Mouse (Mus musculus) heart, embryonic 14.5 days (tissue): ENCODE data around the gene Pth. TPM values are rescaled to one million over a fixed set of nuclear protein-coding genes. Genes with fewer than 3 reads are reported as not detected.
A peak's percentile ranks its signal among the peaks of the same experiment; 100 is the strongest.

Experiments
- ATAC-seq: fragments of 200-750 bp; cut with Nextera tagmentation; 2 replicates; pipeline ENCODE4 v1.8.0; 2017; ENCODE audit warnings: low read depth, moderate TSS enrichment; ENCODE audit not compliant: insufficient number of reproducible peaks, insufficient read depth, low FRiP score
- H3K27ac ChIP-seq, 2 experiments: fragments of 200-500 bp in 1 of 2; fragments of 300-500 bp in 1 of 2; sonication (generic) in 1 of 2; replicated peaks in 1 of 2; 2 replicates each; pipeline ENCODE4 v1.5.1; 2012 to 2014; ENCODE audit warnings: low read depth in 2 of 2, low read length in 2 of 2, control low read depth in 1 of 2, mild to moderate bottlenecking in 1 of 2, mixed read lengths in 1 of 2; ENCODE audit not compliant: control insufficient read depth in 1 of 2, insufficient read depth in 1 of 2
- H3K27me3 ChIP-seq: fragments of 300-500 bp; sonication (generic); 2 replicates; pipeline ENCODE4 v1.6.1; 2014; ENCODE audit warnings: mild to moderate bottlenecking, low read length, control low read depth; ENCODE audit not compliant: control insufficient read depth, insufficient read depth
- H3K36me3 ChIP-seq: fragments of 300-500 bp; sonication (generic); 2 replicates; pipeline ENCODE4 v1.6.1; 2014; ENCODE audit warnings: mild to moderate bottlenecking, control low read depth, low read length, mixed read lengths; ENCODE audit not compliant: control insufficient read depth, insufficient read depth
- H3K4me1 ChIP-seq, 2 experiments: fragments of 200-500 bp in 1 of 2; fragments of 300-500 bp in 1 of 2; sonication (generic) in 1 of 2; 2 replicates each; pipeline ENCODE4 v1.6.1; 2012 to 2014; ENCODE audit warnings: low read length in 2 of 2, control low read depth in 1 of 2, mixed read lengths in 1 of 2; ENCODE audit not compliant: control insufficient read depth in 2 of 2, insufficient read depth in 2 of 2
- H3K4me2 ChIP-seq: fragments of 300-500 bp; sonication (generic); 2 replicates; pipeline ENCODE4 v1.6.1; 2014; ENCODE audit warnings: mild to moderate bottlenecking, low read length
- H3K4me3 ChIP-seq, 2 experiments: fragments of 200-500 bp in 1 of 2; fragments of 300-500 bp in 1 of 2; sonication (generic) in 1 of 2; 2 replicates each; pipeline ENCODE4 v1.5.1; 2012 to 2014; ENCODE audit warnings: low read length in 2 of 2, mild to moderate bottlenecking in 2 of 2, control low read depth in 1 of 2, low read depth in 1 of 2, moderate library complexity in 1 of 2; ENCODE audit not compliant: control insufficient read depth in 1 of 2, insufficient read depth in 1 of 2
- H3K9ac ChIP-seq: fragments of 300-500 bp; sonication (generic); 2 replicates; pipeline ENCODE4 v1.6.1; 2014; ENCODE audit warnings: mild to moderate bottlenecking, low read length
- H3K9me3 ChIP-seq: fragments of 300-500 bp; sonication (generic); 2 replicates; pipeline ENCODE4 v1.6.1; 2016; ENCODE audit warnings: low read length, control low read depth; ENCODE audit not compliant: control insufficient read depth
- WGBS: fragments of 180-500 bp; shearing (Covaris S2); extraction: QIAGEN DNeasy Blood & Tissue Kit; methylation state at CpG from one replicate; pipeline ENCODE4 v1.1.7; 2014; 5-methylcytosine and 5-hydroxymethylcytosine counted together
- polyA plus RNA-seq: library from polyadenylated mRNA; unstranded; fragments of >200 nt; fragmentation: Nextera tagmentation; extraction: Ambion mirVana; gene quantifications from 2 replicates; pipeline ENCODE4 v1.2.1, GENCODE M21; 2014

Pth gene
- polyA plus RNA-seq, 1 experiment from 2014 or later = not detected

DNA sequence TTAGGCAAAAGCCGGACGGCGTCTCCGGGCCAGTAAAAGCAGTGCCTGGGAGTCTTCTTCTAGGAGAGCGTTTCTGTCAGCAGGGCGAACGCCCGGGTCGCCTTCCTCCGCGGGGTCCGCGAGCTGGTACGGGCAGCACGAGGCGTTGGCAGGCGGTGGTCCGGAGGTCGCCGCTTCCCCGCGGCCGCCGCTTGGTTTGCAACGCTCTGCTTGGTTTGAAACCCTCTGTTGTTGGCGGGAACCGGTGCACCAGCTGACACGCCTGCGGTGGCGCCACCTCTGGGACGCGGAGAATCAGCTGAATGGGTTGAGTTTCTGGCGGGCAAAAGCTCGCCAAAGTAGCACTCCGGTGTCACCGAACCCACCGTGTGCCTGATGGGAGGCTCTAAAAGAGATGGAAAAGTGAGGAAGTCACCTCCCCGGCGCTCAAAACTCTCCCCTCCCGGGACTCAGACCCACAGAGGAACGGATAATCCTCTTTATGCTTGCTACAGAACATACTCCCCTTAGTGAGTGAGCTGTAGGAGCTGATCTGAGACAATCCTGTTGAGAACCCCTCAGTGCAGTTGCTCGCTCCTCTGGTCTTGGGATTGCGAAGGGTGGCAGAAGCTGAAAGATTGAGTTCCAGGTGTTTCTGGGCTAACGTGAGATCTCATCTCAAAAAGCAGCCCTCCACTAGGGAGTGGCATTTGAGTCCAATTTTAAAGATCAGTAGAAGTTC, 18.6 kb downstream of the Pth start:
- Histone ChIP-seq H3K36me3 (0 out of 2 replicates have a peak, but pooled peaks cover 6% of the 10 kb centered on the region), H3K27me3 (no peaks in the 10 kb centered on the region), H3K9me3 (no peaks in the 10 kb centered on the region), H3K4me1 (peaks cover 2 to 8% of the 10 kb centered on the region in 2 experiments; a peak in 1 of 4 replicates), H3K27ac (peak overlapping the region; percentile 67 to 89), H3K4me3 (peak overlapping the region; percentile 77 to 79), H3K4me2 (peak overlapping the region; percentile 88), H3K9ac (peak overlapping the region; percentile 82)
- peak; percentile 62 for ATAC-seq
- WGBS = under 1% methylated on average over 44 of the region's 44 CpGs

DNA sequence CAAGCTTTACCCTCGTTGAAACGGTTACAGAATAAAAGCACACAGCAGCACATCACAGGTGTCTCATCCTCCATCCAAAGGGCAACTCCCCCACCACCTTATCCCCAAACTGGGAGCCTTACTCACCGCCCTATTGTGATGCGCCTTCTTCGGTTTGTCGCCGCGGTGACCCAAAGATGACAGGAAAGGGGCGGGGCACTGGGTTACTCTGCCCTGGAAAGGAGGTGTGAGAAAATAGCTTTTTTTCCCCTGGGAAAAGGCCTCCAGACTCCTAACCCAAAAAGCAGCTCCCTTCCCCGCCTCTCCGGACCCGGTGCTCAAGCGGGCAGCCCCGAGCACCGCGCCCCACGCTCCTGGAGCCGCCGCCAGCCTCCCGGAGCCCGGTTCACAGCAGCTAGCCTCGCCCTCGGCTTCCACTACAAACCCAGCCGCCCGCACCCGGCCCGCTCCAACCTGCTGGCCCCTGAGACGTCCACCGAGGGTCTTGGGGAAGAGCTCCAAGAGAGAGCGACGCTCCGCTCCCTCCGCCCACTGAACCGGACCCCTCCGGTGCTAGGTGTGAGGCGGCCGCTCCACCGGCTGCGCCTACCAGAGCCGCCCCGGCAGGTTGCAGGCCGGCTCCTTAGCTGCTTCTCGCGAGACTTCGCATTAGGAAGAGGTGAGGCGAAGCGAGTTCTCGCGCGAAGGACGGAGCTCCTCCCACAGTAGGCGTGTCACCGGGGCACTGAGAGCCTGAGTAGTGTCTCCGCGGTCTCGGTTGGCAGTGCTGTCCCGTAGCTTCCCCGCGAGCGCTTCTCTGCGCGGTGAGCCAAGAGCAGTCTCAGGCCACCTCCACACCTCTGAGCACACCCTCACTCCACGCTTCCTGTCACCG, 19.4 kb downstream of the Pth start, which contains the start of gene Btbd10:
TSS of gene Btbd10 (minus strand) at position 647 of the 874 bp plus-strand sequence.
- H3K4me3 ChIP-seq = peak within 1 kb of the TSS; percentile 77 to 79
- peak; percentile 98 for ATAC-seq
- H3K9me3 ChIP-seq = no peaks in the 10 kb centered on the region
- H3K27me3 ChIP-seq = no peaks in the 10 kb centered on the region
- WGBS = under 1% methylated on average over 61 of the region's 64 CpGs
- peak within 1 kb of the TSS; percentile 88 for H3K4me2 ChIP-seq
- H3K4me1 ChIP-seq = peaks cover 2 to 8% of the 10 kb centered on the region in 2 experiments; a peak in 1 of 4 replicates
- H3K27ac ChIP-seq = peak within 1 kb of the TSS; percentile 67 to 89
- H3K9ac ChIP-seq = peak within 1 kb of the TSS; percentile 82
- H3K36me3 ChIP-seq = peaks cover 6% of the 10 kb centered on the region; the same call in 1 of the 2 replicates

DNA sequence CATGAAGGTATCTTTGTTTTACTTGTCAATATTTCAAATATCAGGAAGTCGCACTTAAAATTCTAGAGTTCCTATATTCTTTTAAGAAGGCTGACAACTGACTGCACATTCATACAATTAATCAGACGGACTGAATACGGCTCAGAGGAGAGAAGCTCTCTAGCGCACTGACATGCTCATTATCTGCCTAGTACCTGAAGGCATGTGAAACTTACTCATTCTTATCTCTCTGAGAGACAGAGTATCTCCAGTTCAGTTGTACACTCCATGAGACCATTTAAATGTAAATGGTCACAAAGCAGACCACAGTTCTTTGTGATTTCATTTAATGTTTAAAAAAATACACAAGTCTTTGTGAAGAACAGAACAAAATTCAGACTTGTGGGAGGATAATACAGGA, 20.9 kb downstream of the Pth start:
- Histone ChIP-seq H3K27ac (no peak overlapping the region), H3K4me1 (peaks cover 2 to 8% of the 10 kb centered on the region in 2 experiments; a peak in 1 of 4 replicates), H3K4me3 (no peak overlapping the region), H3K36me3 (peaks cover 6% of the 10 kb centered on the region; the same call in 1 of the 2 replicates), H3K4me2 (no peak overlapping the region), H3K9ac (no peak overlapping the region), H3K9me3 (no peaks in the 10 kb centered on the region), H3K27me3 (no peaks in the 10 kb centered on the region)
- WGBS = 56% methylated on average over 4 of the region's 4 CpGs
- ATAC-seq = no peak

DNA sequence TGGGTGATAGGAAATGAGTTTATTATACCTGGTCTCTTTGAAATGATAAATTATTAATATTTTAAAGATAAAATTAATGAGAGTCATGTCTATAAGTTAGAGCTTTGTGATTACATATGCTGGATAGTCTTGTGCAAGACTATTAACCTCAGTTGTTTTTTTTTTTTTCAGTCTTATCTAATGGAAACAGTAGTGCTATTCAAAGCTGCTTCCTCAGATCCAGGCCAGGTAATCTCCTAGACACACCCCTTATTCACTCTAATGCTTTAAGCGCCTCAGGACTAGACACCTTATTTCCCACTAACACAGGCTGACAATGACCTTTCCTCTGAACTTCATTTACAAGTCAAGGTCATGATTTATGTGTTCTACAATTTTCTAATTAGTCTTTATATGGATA, 39.3 kb downstream of the Pth start:
- Histone ChIP-seq H3K9me3 (no peaks in the 10 kb centered on the region), H3K9ac (no peak overlapping the region), H3K27me3 (no peaks in the 10 kb centered on the region), H3K4me2 (no peak overlapping the region), H3K4me3 (no peak overlapping the region), H3K27ac (no peak overlapping the region), H3K4me1 (peaks cover 0 to 6% of the 10 kb centered on the region in 2 experiments; a peak in 1 of 4 replicates), H3K36me3 (no peaks in the 10 kb centered on the region)
- ATAC-seq = no peak
- WGBS = 70% methylated on average over 1 of the region's 1 CpGs

DNA sequence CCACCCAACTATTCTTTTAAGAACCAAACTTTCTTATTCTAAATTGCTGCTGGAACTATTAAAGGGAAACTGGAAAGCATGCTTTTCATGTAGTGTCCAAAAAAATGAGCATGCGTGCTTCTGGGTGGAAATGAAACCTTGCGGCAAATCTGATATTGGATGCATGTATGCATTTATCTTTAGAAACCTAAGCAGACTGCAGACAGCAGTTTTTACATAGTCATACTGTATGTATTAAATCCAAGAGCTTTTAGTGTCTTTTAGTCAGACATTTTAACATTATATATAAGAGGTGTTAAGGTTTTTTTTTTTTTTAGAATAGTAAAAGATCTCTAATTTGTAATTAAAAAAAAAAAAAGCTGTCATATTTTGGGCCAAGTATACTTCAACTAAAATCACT, 40.7 kb downstream of the Pth start:
- Histone ChIP-seq H3K9me3 (no peaks in the 10 kb centered on the region), H3K4me3 (no peak overlapping the region), H3K4me1 (peaks cover 0 to 6% of the 10 kb centered on the region in 2 experiments; a peak in 1 of 4 replicates), H3K36me3 (no peaks in the 10 kb centered on the region), H3K9ac (no peak overlapping the region), H3K27me3 (no peaks in the 10 kb centered on the region), H3K27ac (no peak overlapping the region), H3K4me2 (0 out of 2 replicates have a peak overlapping the region, but pooled peaks have one; percentile 17)
- ATAC-seq = no peak
- 92% methylated on average over 2 of the region's 2 CpGs for WGBS

DNA sequence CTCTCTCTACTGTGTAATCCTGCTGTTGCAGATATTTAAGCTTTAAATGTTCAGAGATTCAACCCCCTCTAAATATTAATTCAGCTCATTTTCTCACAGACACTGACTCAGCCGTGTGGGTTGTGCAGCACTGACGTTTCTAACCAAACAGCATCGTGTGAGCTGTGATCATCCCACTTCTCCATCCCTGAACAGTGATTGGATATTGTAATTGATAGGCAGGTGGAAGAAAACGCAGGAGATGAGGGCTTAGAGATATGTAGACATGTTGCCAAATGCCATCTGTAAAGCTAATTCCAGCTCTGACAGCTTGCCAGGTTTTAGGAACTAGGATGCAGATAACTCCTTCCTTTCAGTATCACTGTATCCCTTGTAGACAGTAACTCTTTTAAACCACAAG, 41.1 kb downstream of the Pth start:
- Histone ChIP-seq H3K4me3 (no peak overlapping the region), H3K4me2 (peak overlapping the region; percentile 17; the same call in 1 of the 2 replicates), H3K4me1 (peaks cover 0 to 6% of the 10 kb centered on the region in 2 experiments; a peak in 1 of 4 replicates), H3K9ac (no peak overlapping the region), H3K27me3 (no peaks in the 10 kb centered on the region), H3K36me3 (no peaks in the 10 kb centered on the region), H3K9me3 (no peaks in the 10 kb centered on the region), H3K27ac (no peak overlapping the region)
- ATAC-seq = no peak
- 16% methylated on average over 4 of the region's 4 CpGs for WGBS
